Mouse (Mus musculus) urinary bladder, adult 2 months (tissue): ENCODE data around the gene Pnmt. TPM values are rescaled to one million over a fixed set of nuclear protein-coding genes. Genes with fewer than 3 reads are reported as not detected.

Experiments used
- DNase-seq: peaks from one replicate; pipeline ENCODE4 v3.0.0; 2022; ENCODE audit warnings: low spot score
- polyA plus RNA-seq: library from polyadenylated mRNA; depleted of rRNA; stranded (reverse); fragments of >200 nt; gene quantifications from 2 replicates; pipeline ENCODE4 v1.2.3, GENCODE M21; 2012

Pnmt gene
- polyA plus RNA-seq, 1 experiment, result not detected

DNA sequence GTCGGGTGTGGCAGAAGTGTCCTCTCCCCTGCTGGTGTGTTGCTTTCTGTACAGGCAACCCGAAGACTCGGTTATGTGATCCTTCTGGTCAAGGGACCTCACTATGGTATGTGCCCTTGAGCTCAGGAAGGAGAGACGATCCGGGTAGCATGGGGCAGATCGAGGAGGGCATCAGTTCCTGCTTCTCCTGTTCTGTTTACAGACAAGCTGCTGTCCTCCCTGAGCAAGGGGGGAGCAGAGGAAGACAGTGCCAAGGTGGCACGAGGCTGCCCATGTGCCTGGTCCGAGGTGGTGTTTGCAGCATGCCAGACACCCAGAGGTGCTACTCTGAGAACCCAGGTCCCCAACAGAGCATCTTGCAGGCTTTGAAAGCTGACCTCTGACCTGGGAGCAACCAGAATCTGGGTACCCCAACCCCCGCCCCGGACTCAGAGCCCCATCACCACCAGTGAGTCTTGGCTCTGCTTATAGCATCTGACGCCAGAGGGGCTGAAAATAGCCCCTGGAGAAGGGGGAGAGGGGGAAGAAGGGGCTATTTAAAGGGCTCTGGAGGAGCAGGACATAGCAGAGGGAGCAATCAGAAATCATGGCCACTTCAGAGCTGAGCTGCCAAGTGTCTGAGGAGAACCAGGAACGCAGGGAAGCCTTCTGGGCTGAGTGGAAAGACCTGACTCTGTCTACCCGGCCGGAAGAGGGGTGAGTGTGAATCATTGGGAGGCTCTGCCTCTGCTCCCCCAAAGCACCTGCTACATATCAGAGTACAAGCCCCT, 2.8 kb upstream of the Pnmt start, which contains the start of gene Tcap:
Gene Tcap (plus strand): TSS at position 551 of the 770 bp plus-strand sequence.
- no peak for DNase-seq

DNA sequence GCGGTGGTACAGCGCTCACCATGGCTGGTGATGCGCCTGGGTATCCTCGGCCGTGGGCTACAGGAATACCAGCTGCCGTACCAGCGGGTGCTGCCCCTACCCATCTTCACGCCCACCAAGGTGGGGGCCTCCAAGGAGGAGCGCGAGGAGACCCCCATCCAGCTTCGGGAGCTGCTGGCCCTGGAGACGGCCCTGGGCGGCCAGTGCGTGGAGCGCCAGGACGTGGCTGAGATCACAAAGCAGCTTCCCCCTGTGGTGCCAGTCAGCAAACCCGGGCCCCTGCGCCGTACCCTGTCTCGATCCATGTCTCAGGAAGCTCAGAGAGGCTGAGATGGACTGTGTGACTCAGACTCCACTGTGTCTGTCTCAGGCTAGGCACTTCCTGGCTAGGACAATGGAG, 2.0 kb upstream of the Pnmt start:
- DNase-seq, result no peak

DNA sequence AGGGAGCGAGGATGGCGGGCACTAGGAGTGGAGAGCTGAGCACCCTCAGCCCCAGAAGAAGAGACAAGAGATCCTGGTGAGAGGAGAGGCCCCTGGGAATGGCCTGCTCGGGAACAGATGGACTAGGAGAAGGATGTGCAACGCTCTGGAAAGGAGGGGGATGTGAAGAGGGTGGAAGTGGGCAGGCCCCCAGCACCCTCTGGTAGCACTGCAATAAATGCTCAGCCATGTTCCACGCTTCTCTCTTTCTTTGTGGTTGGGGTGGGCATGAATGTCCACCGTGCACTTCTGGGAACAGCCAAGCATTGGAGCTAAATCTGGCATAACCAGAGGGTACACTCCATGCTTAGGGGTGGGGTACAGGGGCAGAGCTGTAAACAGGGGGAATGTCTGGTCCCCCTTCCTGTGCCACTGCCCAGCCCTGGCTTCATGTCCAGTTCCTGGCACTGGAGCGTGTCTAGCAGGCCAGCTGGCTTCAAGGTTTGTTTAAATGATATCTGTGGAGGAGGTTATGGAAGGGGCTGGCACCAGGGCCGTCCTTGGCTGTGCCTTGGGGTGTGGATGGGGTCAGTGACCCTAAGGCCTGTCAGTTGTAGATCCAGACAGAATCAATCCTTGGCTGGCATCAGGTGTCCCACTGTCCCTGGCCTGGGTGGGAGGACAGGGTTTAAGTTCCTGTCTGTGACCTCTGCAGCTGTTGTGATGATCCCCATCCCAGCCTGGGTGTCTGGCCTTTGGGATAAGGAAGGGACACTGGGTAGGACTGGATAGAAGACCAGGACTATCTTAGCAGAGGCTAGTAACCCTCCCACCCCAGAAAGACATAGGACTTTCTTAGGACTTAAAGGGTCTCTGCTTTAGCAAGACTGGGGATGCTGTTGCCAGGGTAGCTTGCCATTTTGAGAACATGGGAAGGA, 1.3 kb upstream of the Pnmt start:
- DNase-seq, result no peak

DNA sequence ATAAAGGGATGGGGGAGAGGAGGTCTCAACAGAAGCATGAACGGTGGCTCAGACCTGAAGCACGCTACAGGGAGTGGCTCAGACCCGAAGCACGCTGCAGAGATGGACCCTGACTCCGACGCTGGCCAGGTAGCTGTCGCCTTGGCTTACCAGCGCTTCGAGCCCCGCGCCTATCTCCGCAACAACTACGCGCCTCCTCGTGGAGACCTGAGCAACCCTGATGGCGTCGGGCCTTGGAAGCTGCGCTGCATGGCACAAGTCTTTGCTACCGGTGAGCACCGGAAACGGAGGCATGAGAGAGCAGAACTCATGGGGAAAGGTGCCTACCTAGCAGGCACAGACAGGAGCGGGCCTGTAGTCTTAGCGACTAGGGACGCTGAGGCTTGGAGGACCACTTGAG, 346 bp downstream of the Pnmt start:
- no peak for DNase-seq

DNA sequence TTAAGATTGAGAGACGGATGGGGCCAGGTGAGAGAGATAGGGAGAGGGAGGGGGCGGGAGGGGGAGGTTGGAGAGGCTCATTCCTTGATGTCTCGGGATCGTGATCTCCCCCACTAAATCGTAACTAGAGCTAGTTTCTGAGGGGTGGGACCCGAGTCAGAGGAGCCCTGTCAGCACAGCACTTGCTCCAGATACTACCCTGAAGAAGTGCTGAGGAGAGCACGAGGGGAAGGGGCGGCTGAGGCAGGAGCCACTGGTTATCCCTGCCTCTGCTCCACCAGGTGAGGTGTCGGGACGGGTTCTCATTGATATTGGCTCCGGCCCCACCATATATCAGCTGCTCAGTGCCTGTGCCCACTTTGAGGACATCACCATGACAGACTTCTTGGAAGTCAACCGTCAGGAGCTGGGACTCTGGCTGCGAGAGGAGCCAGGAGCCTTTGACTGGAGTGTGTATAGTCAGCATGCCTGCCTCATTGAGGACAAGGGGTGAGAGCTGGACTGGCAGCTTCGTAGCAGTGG, 867 bp downstream of the Pnmt start:
- no peak for DNase-seq

DNA sequence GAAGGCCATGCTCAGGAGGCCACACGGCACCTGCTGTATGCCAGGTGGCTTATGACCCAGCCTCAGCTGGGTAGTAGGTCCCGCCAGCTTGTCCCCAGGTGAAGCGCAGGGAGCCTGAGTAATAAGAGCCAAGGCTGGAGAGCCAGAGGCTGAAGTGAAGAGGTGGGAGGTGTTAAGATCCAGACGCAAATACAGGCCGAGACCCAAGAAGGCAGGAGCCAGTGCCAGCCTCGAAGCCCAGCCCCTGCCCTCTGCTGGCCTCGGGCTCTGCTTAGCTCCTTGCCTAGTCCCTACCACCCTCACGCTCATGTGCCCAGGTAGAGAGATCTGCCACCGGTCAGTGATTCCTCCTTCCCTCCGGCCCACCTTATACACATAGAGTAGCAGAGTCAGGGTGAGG, 2.0 kb downstream of the Pnmt start:
- no peak for DNase-seq

DNA sequence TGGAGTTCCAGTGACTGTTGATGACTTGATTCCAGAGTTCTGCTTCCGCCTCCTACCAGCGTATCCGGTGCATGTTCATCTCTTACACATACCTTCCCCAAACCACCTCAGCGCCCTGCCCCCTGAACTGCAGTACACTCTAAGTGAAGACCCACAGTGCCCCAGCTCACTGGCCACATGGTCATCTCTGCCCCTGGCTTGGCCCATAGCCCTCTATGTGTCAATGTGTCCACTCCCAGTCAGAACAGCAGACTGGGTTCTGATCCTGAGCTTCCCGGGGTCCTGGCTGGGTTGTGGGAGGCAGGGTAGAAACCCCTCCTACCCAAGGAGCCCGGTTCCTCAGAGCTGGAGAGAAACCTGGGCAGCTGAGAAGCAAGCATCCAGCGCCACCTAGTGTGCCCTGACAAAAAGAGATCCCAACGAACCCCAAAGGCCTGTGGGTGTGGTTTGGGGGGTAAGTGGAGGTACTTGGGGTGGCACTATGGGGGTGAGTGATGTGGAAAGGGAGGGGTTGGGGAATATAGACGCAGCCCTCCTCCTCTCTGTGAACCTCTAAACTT, 3.1 kb downstream of the Pnmt start:
- DNase-seq, result no peak

DNA sequence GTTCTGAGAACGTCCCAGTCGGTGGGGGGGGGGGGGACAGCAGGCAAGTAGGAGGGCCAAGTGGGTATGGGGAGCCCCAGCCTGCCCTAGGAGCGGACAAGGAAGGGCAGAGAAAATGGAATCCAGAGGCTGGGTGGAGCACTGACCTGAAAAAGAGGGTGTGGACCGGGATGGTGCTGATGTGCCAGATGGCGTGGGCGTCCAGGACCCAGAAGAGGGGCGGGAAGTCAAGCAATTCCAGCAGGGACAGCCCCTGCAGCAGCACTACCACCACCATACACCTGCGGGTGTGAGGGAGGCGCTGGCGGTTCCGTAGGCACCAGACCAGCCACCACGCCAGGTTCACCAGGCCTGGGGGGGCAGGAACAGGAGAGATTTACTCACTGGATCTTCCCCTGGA, 3.9 kb downstream of the Pnmt start:
- DNase-seq, result no peak

DNA sequence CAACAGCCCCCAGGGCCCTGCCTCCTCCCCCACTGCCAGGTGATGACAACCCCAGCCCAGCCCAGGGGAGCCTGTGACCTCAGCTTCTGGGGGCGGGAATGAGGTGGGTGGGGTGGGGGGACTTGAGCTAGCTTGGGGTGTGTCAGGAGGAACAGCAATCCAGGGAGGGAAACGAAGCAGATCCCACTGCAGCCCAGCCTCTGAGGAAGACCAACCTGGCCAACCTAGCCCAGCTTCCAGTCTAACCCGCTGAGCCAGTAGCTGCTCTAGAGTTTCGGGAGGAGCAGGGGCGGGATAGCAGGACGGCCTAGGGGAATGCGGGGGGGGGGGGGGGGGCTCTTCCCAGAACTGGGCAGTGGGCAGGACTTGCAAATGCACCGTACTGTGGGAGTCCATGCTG, 5.8 kb downstream of the Pnmt start:
- no peak for DNase-seq

DNA sequence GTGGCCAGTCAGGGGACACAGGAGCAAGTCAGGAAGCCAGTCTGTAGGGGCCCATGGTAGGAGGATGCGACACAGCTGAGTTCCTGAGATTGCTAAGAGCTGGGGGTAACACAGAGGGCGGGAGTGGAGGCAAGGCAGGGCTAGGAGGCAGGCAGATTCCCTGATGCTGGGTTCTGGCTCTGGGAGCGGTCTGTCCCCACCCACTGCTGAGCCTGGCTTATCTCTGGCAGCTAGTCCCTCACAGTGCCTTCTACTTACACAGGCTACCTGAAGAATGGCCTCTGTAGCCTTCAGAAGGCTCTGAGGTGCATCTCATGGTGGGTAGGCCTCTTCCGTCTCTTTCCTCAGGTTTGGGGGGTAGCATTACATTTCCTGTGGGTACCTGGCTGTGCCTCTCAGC, 6.4 kb downstream of the Pnmt start:
- DNase-seq, result no peak

DNA sequence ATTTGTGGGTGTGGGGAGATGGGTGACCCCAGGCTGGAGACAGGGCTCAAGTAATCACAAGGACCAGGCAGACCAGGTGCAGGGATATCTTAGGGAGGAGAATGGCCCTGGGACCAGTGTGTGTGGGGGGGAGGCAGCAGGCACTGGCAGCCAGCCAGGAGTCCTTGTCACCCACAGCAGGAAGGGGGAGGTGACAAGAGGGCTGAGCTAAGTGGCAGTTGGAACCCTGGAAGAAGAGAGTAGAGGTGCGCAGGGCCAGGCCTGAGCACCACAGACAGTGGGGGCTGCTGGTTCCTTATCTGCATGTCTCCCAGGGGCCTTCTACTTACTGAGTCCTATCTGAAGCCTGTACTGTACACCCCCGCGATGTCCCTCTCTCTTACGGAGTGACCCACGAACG, 7.1 kb downstream of the Pnmt start:
- no peak for DNase-seq

DNA sequence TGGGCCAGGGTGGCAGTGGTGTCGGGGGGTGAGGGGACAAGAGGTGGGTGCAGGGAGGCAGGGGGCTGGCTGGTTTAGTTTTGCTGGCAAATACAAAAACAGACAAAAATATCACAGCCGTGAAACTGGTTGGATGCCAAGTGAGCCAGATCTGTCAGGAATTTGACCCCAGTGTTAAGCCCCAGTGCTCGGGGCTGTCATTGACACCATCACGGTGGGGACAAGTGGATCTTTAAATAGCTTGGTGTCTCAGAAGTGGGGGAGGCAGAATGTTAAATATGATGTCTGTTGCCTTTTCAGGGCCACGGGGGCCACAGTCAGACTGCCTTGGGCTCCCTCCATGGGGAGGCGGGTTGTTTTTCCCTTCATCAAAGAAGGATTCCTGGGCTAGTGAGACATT, 8.1 kb downstream of the Pnmt start:
- DNase-seq, result no peak

DNA sequence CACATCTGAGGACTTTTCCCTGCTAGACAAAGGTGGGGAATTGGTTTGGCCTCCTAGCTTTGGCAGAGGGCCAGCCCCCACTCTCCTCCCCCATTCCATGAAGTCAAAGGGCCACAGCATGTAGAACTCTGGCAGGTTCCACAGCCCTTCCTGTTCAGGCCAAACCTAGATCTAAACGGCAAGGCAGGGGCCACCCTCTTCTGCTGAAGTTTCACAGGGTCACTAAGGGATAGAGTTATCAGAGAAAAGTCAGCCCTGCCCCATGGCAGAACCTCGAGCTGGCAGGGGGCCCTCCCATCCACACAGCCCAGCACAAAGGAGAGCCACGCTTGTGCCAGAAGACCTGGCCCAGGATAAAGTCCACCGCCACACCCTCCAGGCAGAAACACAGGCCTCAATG, 8.8 kb downstream of the Pnmt start:
- no peak for DNase-seq

DNA sequence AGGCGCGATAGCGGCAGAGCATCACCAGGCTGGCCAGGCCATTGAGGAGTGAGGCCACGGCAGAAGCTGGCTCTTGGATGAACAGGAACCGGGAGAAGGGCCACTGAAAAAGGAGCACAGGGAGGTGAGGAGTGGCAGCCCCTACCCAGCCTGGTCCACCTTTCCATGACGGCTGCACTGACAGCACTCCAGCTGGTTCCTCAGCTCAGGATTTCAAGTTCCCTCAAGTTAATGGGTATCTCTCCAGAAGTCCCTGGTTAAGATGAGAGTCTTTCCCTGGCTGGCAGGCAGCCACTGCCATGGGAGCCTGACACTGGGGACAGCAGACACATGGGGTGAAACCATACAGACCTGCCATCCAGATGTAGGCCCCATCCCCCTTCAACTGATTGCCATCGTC, 11.7 kb downstream of the Pnmt start:
- DNase-seq, result no peak

DNA sequence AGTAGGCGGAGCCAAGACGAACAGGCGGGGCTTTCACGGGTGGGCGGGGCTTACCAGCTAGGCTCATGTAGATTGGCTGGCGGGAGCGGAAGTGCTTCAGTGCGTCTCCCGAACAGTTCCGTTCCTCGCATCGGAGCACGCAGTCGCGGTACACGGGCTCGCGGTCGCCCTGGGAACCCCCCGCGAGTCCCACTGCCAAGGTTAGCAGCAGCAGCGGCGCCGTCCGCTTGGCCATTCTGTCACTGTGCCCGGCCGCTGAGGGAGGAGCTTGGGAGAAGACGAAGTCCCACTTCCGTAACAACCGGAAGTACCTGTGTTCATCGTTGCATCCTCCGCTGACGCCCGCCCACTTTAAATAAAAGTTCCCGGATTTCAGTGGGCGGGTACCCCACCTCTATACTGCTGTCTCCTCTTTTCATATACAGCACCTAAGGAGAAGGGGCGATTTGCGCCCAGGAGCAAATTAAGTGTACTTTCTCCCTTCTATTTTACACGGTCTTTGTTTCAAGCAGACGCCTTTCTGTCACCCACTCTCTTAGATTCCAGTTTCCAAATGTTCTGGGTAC, 14.0 kb downstream of the Pnmt start, which contains the start of gene Pgap3:
Gene Pgap3 (minus strand): TSS at position 330 of the 566 bp plus-strand sequence.
- peak; percentile 79 for DNase-seq

DNA sequence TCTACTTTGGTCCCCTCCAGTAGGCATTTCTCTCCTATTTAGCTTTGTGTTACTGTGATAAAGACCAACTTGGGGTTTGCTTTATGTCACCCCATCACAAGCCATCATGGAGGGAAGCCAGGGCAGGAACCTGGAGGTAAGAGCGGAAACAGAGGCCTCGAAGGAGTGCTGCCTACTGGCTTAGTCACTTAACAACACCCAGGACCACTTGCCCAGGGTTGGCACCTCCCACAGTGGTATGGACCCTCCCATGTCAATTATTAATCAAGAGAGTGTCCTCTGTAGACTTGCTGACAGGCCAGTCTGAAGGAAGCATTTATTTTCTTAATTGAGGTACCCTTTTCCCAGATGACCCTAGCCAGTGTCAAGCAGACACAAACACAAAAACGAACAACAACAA, 14.6 kb downstream of the Pnmt start:
- DNase-seq, result no peak

DNA sequence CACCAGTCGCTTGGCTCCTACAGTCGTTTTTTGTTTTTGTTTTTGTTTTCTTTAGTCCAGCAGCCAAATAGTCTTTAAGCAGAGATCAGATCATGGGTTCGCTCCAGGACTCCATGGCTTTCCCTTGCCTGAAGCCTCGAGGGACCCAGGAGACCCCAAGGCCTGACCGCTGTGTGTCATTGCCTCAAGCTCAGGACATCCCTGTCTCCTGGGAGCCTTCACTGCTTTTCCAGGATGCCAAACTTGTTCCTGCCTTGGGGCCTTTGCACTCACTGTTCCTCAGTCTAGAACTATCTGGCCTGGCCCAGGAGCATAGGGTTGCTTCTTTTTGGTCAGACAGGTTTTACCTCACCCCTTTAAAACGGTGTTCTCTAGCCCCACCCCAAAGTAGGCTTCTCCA, 20.4 kb downstream of the Pnmt start:
- no peak for DNase-seq

DNA sequence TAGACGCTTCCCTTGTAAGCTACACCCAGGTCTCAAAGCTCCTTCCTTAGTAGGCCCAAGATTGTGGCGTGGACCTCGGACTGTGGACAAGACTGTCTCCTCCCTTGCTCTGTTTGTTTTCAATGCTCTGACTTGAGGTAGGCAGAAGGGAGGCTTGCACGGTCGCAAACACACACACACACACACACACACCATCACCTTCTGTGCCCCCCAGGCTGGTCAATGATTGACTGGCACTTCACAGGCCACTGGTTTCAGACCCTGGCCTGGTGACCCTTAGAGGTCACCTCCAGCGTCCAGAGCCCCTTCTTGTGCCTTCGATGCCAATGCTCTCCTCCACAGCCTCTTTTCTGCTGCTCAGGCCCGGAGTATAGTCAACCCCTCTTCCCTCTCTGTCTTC, 22.6 kb downstream of the Pnmt start:
- no peak for DNase-seq

DNA sequence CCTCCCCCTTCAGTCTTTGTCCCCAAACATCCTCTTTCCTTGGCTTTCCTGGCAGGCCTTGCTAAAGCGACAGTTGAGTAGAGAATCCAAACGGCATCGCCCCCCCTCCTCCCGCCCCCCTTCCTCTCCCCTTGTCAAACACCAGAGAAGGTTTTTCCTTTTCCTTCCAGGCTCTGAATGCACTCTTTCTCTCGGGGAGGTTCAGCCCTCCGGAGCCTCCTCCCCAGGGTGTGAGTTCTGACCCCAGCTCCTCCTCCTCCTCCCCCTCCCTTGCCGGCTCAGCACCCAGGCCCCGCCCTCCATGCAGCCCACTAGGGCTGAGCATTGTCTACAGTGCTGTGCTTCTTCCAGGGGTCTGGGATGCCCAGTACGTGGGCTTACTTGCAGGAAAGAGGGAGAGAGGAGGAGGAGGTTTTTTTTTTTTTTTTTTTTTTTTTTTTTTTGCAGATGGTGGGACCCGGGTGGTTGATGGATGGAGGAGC, 23.1 kb downstream of the Pnmt start:
- no peak for DNase-seq

DNA sequence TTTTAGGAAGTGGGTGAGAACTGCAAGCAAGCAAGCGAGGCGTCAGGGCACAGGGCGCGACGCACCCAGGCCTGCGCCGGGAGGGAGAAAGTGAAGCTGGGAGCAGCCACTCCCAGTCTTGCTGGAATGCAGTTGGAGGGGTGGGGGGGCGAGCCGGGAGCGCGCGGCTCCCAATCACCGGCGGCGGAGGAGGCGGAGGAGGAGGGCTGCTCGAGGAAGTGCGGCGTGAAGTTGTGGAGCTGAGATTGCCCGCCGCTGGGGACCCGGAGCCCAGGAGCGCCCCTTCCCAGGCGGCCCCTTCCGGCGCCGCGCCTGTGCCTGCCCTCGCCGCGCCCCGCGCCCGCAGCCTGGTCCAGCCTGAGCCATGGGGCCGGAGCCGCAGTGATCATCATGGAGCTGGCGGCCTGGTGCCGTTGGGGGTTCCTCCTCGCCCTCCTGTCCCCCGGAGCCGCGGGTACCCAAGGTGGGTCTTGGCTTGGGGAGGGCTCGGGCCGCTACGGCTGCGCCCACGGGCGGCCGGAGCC, 26.1 kb downstream of the Pnmt start, which contains the start of gene Erbb2:
Gene Erbb2 (plus strand): TSS at position 198 of the 524 bp plus-strand sequence.
- DNase-seq, result peak; percentile 67

DNA sequence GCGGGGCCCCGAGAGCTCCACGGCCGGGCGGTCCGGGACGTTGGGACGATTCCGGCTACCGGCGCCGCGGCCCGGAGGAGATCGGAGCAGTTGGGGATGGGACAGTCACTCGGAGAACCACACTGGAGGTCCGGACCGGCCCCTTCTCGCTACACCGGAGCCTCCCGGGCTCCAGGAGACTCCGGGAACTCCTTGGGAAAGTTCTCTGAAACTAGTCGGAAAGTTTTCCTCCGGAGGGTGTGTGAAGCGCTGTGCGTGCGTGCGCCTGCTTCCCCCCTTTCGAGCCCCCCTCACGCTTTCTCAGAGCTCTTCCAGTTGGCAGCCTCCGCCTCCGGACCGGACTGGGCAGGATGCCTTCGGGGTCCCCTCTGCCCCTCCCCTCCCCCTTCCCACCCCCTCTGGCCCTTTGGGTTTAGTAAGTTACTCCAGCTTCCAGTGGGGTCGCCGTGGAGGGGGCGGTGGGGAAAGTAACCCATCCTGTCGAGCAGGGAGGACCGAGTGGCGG, 26.6 kb downstream of the Pnmt start:
- DNase-seq, result no peak
